Mouse (Mus musculus): Measurements from ENCODE around the gene Prdm9. TPM values are rescaled to one million over a fixed set of nuclear protein-coding genes. Genes with fewer than 3 reads are reported as not detected.

The Prdm9 gene
- polyA plus RNA-seq, 1 experiment from 2014 or later, result 1.2 TPM

DNA sequence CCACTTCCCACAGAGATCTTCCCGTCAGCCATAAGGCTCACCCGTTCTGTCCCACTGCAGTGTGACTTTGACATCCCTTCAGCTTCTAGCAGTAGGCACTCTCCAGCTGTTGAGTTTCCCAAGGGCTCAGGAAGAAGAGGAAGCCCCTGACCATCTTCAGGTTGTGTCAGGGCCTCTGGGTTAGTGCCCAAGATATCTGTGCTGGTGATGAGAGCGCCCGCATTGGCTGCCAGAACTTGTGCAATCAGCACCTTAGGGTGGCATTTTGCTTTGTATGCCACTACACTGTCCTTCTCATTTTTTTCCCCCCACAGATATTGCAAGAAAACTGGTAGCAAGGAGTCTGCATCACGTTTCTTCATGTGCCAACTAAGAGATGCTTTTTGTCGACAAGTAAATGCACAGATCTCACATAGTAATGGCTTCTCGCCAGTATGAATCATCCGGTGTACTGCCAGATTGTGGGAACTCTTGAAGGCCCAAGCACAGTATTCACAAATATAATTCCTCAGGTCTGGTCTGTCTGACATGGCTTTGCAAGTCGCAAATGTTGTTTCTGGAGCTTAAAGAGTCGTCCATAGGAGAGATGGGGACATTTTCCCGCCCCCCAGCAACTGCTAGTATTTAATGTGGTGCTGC, 28.9 kb downstream of the Prdm9 start:
- H3K4me2 ChIP-seq (ENCODE audit: low read depth, low read length), result peak overlapping the region; percentile 78
- no peaks in the 10 kb centered on the region for H3K36me3 ChIP-seq (replicated peaks; ENCODE audit: insufficient read depth, low read length)
- peaks cover 19% of the 10 kb centered on the region for H3K27me3 ChIP-seq (ENCODE audit: insufficient read depth, low read length)
- H3K9ac ChIP-seq (replicated peaks), result no peak overlapping the region
- TF ChIP-seq CTCF (IDR thresholded peaks at IDR 0.05; ENCODE audit: low read depth), result no peak
- no peak for TF ChIP-seq EP300 (IDR thresholded peaks at IDR 0.05; ENCODE audit: low read depth)
- 52% methylated on average over 11 of the region's 11 CpGs for WGBS (ENCODE audit: insufficient replicate concordance)
- no peak overlapping the region for H3K27ac ChIP-seq (ENCODE audit: low read depth)
- DNase-seq (no peak), ATAC-seq (no peak)
- H3K4me1 ChIP-seq (ENCODE audit: insufficient read depth), result no peaks in the 10 kb centered on the region; the same call in 1 of the 2 replicates
- peak overlapping the region; percentile 45; the same call in 1 of the 2 replicates for H3K4me3 ChIP-seq (ENCODE audit: low read depth, low read length)
- H3K9me3 ChIP-seq (ENCODE audit: low read length), result no peaks in the 10 kb centered on the region

GRCm38 (mm10) chr17:15530141-15530540, 34.0 kb downstream of the Prdm9 start:
- ATAC-seq, result no peak
- WGBS (ENCODE audit: insufficient replicate concordance), result 28% methylated on average over 5 of the region's 5 CpGs
- TF ChIP-seq EP300 (IDR thresholded peaks at IDR 0.05; ENCODE audit: low read depth) (no peak), CTCF (IDR thresholded peaks at IDR 0.05; ENCODE audit: low read depth) (peak; percentile 51)
- H3K4me1 ChIP-seq (ENCODE audit: insufficient read depth), result peaks cover 15% of the 10 kb centered on the region
- H3K36me3 ChIP-seq (replicated peaks; ENCODE audit: insufficient read depth, low read length), result peaks cover 2% of the 10 kb centered on the region; the same call in 1 of the 2 replicates
- peaks cover 1% of the 10 kb centered on the region; the same call in 1 of the 2 replicates for H3K27me3 ChIP-seq (ENCODE audit: insufficient read depth, low read length)
- peak; percentile 33 for DNase-seq
- H3K9me3 ChIP-seq (ENCODE audit: low read length), result no peaks in the 10 kb centered on the region
- H3K4me3 ChIP-seq (ENCODE audit: low read depth, low read length), result no peak overlapping the region
- no peak overlapping the region for H3K9ac ChIP-seq (replicated peaks)
- H3K27ac ChIP-seq (ENCODE audit: low read depth), result no peak overlapping the region
- H3K4me2 ChIP-seq (ENCODE audit: low read depth, low read length), result no peak overlapping the region

GRCm38 (mm10) chr17:15528887-15529286, 35.3 kb downstream of the Prdm9 start:
- no peak overlapping the region for H3K9ac ChIP-seq (replicated peaks)
- no peak overlapping the region for H3K4me3 ChIP-seq (ENCODE audit: low read depth, low read length)
- WGBS (ENCODE audit: insufficient replicate concordance), result 36% methylated on average over 2 of the region's 2 CpGs
- H3K9me3 ChIP-seq (ENCODE audit: low read length), result no peaks in the 10 kb centered on the region
- no peak overlapping the region for H3K27ac ChIP-seq (ENCODE audit: low read depth)
- H3K36me3 ChIP-seq (replicated peaks; ENCODE audit: insufficient read depth, low read length), result peaks cover 15% of the 10 kb centered on the region; the same call in 1 of the 2 replicates
- DNase-seq (no peak), ATAC-seq (no peak)
- no peak overlapping the region for H3K4me2 ChIP-seq (ENCODE audit: low read depth, low read length)
- peaks cover 15% of the 10 kb centered on the region for H3K4me1 ChIP-seq (ENCODE audit: insufficient read depth)
- no peaks in the 10 kb centered on the region for H3K27me3 ChIP-seq (ENCODE audit: insufficient read depth, low read length)
- no peak for TF ChIP-seq EP300 (IDR thresholded peaks at IDR 0.05; ENCODE audit: low read depth)

GRCm38 (mm10) chr17:15527811-15528136, 36.4 kb downstream of the Prdm9 start:
- peak overlapping the region; percentile 88 for H3K27ac ChIP-seq (ENCODE audit: low read depth)
- peak overlapping the region; percentile 86 for H3K9ac ChIP-seq (replicated peaks)
- no peaks in the 10 kb centered on the region for H3K9me3 ChIP-seq (ENCODE audit: low read length)
- peak overlapping the region; percentile 99 for H3K4me2 ChIP-seq (ENCODE audit: low read depth, low read length)
- peak overlapping the region; percentile 93 for H3K4me3 ChIP-seq (ENCODE audit: low read depth, low read length)
- ATAC-seq (no peak), DNase-seq (no peak)
- WGBS (ENCODE audit: insufficient replicate concordance), result 29% methylated on average over 3 of the region's 3 CpGs
- no peak for TF ChIP-seq CTCF (IDR thresholded peaks at IDR 0.05; ENCODE audit: low read depth)
- TF ChIP-seq EP300 (IDR thresholded peaks at IDR 0.05; ENCODE audit: low read depth), result no peak
- H3K36me3 ChIP-seq (replicated peaks; ENCODE audit: insufficient read depth, low read length), result peaks cover 25% of the 10 kb centered on the region
- H3K4me1 ChIP-seq (ENCODE audit: insufficient read depth), result peaks cover 15% of the 10 kb centered on the region
- H3K27me3 ChIP-seq (ENCODE audit: insufficient read depth, low read length), result no peaks in the 10 kb centered on the region

GRCm38 (mm10) chr17:15526986-15527810, 37.0 kb downstream of the Prdm9 start, which contains the start of gene Pdcd2:
Gene Pdcd2, minus strand, starts transcription at chr17:15527301.
- H3K27me3 ChIP-seq (ENCODE audit: insufficient read depth, low read length), result no peaks in the 10 kb centered on the region
- peak within 1 kb of the TSS; percentile 93 for H3K4me3 ChIP-seq (ENCODE audit: low read depth, low read length)
- H3K36me3 ChIP-seq (replicated peaks; ENCODE audit: insufficient read depth, low read length), result peaks cover 29% of the 10 kb centered on the region
- peak; percentile 98 for DNase-seq
- H3K27ac ChIP-seq (ENCODE audit: low read depth), result peak within 1 kb of the TSS; percentile 88
- peak within 1 kb of the TSS; percentile 86 for H3K9ac ChIP-seq (replicated peaks)
- H3K4me2 ChIP-seq (ENCODE audit: low read depth, low read length), result peak within 1 kb of the TSS; percentile 99
- H3K9me3 ChIP-seq (ENCODE audit: low read length), result no peaks in the 10 kb centered on the region
- under 1% methylated on average over 53 of the region's 55 CpGs for WGBS (ENCODE audit: insufficient replicate concordance)
- TF ChIP-seq EP300 (IDR thresholded peaks at IDR 0.05; ENCODE audit: low read depth) (no peak), CTCF (IDR thresholded peaks at IDR 0.05; ENCODE audit: low read depth) (peak; percentile 56)
- H3K4me1 ChIP-seq (ENCODE audit: insufficient read depth), result peaks cover 15% of the 10 kb centered on the region
- peak; percentile 100 for ATAC-seq

- Histone ChIP-seq H3K4me2 (ENCODE audit: low read depth, low read length) (peak overlapping the region; percentile 99), H3K27me3 (ENCODE audit: insufficient read depth, low read length) (no peaks in the 10 kb centered on the region), H3K9ac (replicated peaks) (peak overlapping the region; percentile 86), H3K9me3 (ENCODE audit: low read length) (no peaks in the 10 kb centered on the region), H3K27ac (ENCODE audit: low read depth) (peak overlapping the region; percentile 88; the same call in 1 of the 2 replicates), H3K4me3 (ENCODE audit: low read depth, low read length) (peak overlapping the region; percentile 93), H3K4me1 (ENCODE audit: insufficient read depth) (peaks cover 15% of the 10 kb centered on the region), H3K36me3 (replicated peaks; ENCODE audit: insufficient read depth, low read length) (peaks cover 36% of the 10 kb centered on the region)
- 12% methylated on average over 10 of the region's 10 CpGs for WGBS (ENCODE audit: insufficient replicate concordance)
- no peak for TF ChIP-seq CTCF (IDR thresholded peaks at IDR 0.05; ENCODE audit: low read depth)
- no peak for TF ChIP-seq EP300 (IDR thresholded peaks at IDR 0.05; ENCODE audit: low read depth)
- DNase-seq, result no peak
- no peak for ATAC-seq
These were observed 37.9 kb downstream of the Prdm9 start for GRCm38 (mm10) chr17:15526304-15526703.

Measured in liver, postnatal 0 days (tissue).